Mouse (Mus musculus): ENCODE results near the gene Zfp472. TPM values are rescaled to one million over a fixed set of nuclear protein-coding genes. Genes with fewer than 3 reads are reported as not detected.
"Not testable (repeated sequence)": the region's sequence is repeated elsewhere in the genome, so short reads cannot be mapped to it uniquely, and the experiment has no call there.

Gene Zfp472
- total RNA-seq, 2 experiments from 2014 or later = 4.5 to 6.0 TPM

GRCm38 (mm10) chr17:32947215-32947914 is 18.2 kb upstream of the Zfp472 start, which contains the start of gene Cyp4f13:
Gene Cyp4f13 (minus strand): TSS chr17:32947402.
- no peak for TF ChIP-seq CTCF (IDR thresholded peaks at IDR 0.05)
- Histone ChIP-seq H3K4me3 (peak within 1 kb of the TSS; percentile 66), H3K27ac (peak within 1 kb of the TSS; percentile 70)
- peak; percentile 88 for DNase-seq (ENCODE audit: extremely low spot score in 1 of 2, low spot score in 2 of 2)
- intact Hi-C loops (cut with DNase I) = no loop called here

- TF ChIP-seq CTCF (IDR thresholded peaks at IDR 0.05) = no peak
- no peak overlapping the region for H3K4me3 ChIP-seq
- intact Hi-C loops (cut with DNase I) = loop anchor here (2.0 to 10.0 kb wide), 3 partner anchors 215 to 423 kb away; no protein-coding TSS in a partner anchor
- no peak for DNase-seq (ENCODE audit: extremely low spot score in 1 of 2, low spot score in 2 of 2)
- no peak overlapping the region for H3K27ac ChIP-seq
Observed at GRCm38 (mm10) chr17:32950136-32950535, 15.5 kb upstream of the Zfp472 start.

- TF ChIP-seq CTCF (IDR thresholded peaks at IDR 0.05) = no peak
- H3K4me3 ChIP-seq = no peak overlapping the region
- intact Hi-C loops (cut with DNase I) = loop anchor here (2.0 to 10.0 kb wide), 3 partner anchors 216 to 424 kb away; no protein-coding TSS in a partner anchor
- DNase-seq (ENCODE audit: extremely low spot score in 1 of 2, low spot score in 2 of 2) = no peak
- no peak overlapping the region for H3K27ac ChIP-seq
Observed at GRCm38 (mm10) chr17:32951006-32951405, 14.6 kb upstream of the Zfp472 start.

GRCm38 (mm10) chr17:32951441-32951840 is 14.2 kb upstream of the Zfp472 start:
- intact Hi-C loops (cut with DNase I) = loop anchor here (2.0 to 10.0 kb wide), 3 partner anchors 217 to 424 kb away; no protein-coding TSS in a partner anchor

GRCm38 (mm10) chr17:32965253-32965622 is 376 bp upstream of the Zfp472 start:
- DNase-seq (ENCODE audit: extremely low spot score in 1 of 2, low spot score in 2 of 2) = no peak

More at GRCm38 (mm10) chr17:32951441-32951840, 14.2 kb upstream of the Zfp472 start:
- peak; percentile 77 to 86 for DNase-seq (ENCODE audit: extremely low spot score in 1 of 2, low spot score in 2 of 2)
- Histone ChIP-seq H3K4me3 (peak overlapping the region; percentile 21; the same call in 1 of the 2 replicates), H3K27ac (no peak overlapping the region)
- peak; percentile 78 for TF ChIP-seq CTCF (IDR thresholded peaks at IDR 0.05)

GRCm38 (mm10) chr17:32981361-32981760 is 15.7 kb downstream of the Zfp472 start:
- Histone ChIP-seq H3K4me3 (no peak overlapping the region), H3K27ac (no peak overlapping the region)
- DNase-seq (ENCODE audit: extremely low spot score in 1 of 2, low spot score in 2 of 2) = no peak
- no peak for TF ChIP-seq CTCF (IDR thresholded peaks at IDR 0.05)
- intact Hi-C loops (cut with DNase I) = no loop called here

More at GRCm38 (mm10) chr17:32965253-32965622, 376 bp upstream of the Zfp472 start:
- H3K27ac ChIP-seq = 0 out of 2 replicates have a peak overlapping the region, but pooled peaks have one; percentile 38
- peak overlapping the region; percentile 84 for H3K4me3 ChIP-seq
- intact Hi-C loops (cut with DNase I) = no loop called here
- peak; percentile 38 for TF ChIP-seq CTCF (IDR thresholded peaks at IDR 0.05)

GRCm38 (mm10) chr17:32986301-32986700 is 20.7 kb downstream of the Zfp472 start:
- TF ChIP-seq CTCF (IDR thresholded peaks at IDR 0.05) = no peak
- DNase-seq (ENCODE audit: extremely low spot score in 1 of 2, low spot score in 2 of 2) = no peak
- intact Hi-C loops (cut with DNase I) = no loop called here
- Histone ChIP-seq H3K4me3 (no peak overlapping the region), H3K27ac (no peak overlapping the region)

- H3K27ac ChIP-seq = no peak overlapping the region
- peak overlapping the region; percentile 72 for H3K4me3 ChIP-seq
- TF ChIP-seq CTCF (IDR thresholded peaks at IDR 0.05) = peak; percentile 42
- intact Hi-C loops (cut with DNase I) = loop anchor here (2.0 kb wide), 1 partner anchor 97 kb away; the partner anchor contains the start of gene Zfp563
- DNase-seq (ENCODE audit: extremely low spot score in 1 of 2, low spot score in 2 of 2) = no peak
Observed at GRCm38 (mm10) chr17:32991965-32992698, 26.5 kb downstream of the Zfp472 start.

- intact Hi-C loops (cut with DNase I) = loop anchor here (2.0 kb wide), 1 partner anchor 96 kb away; the partner anchor contains the start of gene Zfp563
- DNase-seq (ENCODE audit: extremely low spot score in 1 of 2, low spot score in 2 of 2) = peak; percentile 84 to 88
- Histone ChIP-seq H3K4me3 (peak within 1 kb of the TSS; percentile 72), H3K27ac (peak within 1 kb of the TSS; percentile 58)
- TF ChIP-seq CTCF (IDR thresholded peaks at IDR 0.05) = no peak
Observed at GRCm38 (mm10) chr17:32992699-32993474, 27.3 kb downstream of the Zfp472 start, which contains the start of gene Zfp952. Gene Zfp952 (plus strand): TSS chr17:32993129.

- Histone ChIP-seq H3K27ac (no peak overlapping the region), H3K4me3 (no peak overlapping the region)
- intact Hi-C loops (cut with DNase I) = no loop called here
- no peak for DNase-seq (ENCODE audit: extremely low spot score in 1 of 2, low spot score in 2 of 2)
- no peak for TF ChIP-seq CTCF (IDR thresholded peaks at IDR 0.05)
Observed at GRCm38 (mm10) chr17:32998492-32998891, 32.9 kb downstream of the Zfp472 start.

- peak; percentile 23 for TF ChIP-seq CTCF (IDR thresholded peaks at IDR 0.05)
Observed at GRCm38 (mm10) chr17:33008337-33008736, 42.7 kb downstream of the Zfp472 start.

GRCm38 (mm10) chr17:33020434-33020833 is 54.8 kb downstream of the Zfp472 start:
- DNase-seq (ENCODE audit: extremely low spot score in 1 of 2, low spot score in 2 of 2); H3K4me3 ChIP-seq; intact Hi-C loops (cut with DNase I); H3K27ac ChIP-seq: not testable (repeated sequence)

More at GRCm38 (mm10) chr17:33008337-33008736, 42.7 kb downstream of the Zfp472 start:
- Histone ChIP-seq H3K4me3 (no peak overlapping the region), H3K27ac (no peak overlapping the region)
- intact Hi-C loops (cut with DNase I) = no loop called here
- no peak for DNase-seq (ENCODE audit: extremely low spot score in 1 of 2, low spot score in 2 of 2)
